Mouse (Mus musculus): ENCODE data around the gene Kdm5b.

- TF ChIP-seq GATA1 (IDR thresholded peaks at IDR 0.05; ENCODE audit: borderline replicate concordance, low read length) = no peak
- TF ChIP-seq CTCF (IDR thresholded peaks at IDR 0.05; ENCODE audit: low read depth, low read length) = no peak
- no peak for TF ChIP-seq TAL1 (conservative IDR thresholded peaks at IDR 0.05; ENCODE audit: low read depth, low read length)
- TF ChIP-seq POLR2AphosphoS5 (IDR thresholded peaks at IDR 0.05; ENCODE audit: insufficient replicate concordance, low read depth, low read length) = no peak
These were observed 8.1 kb upstream of the Kdm5b start for GRCm38 (mm10) chr1:134551869-134552268.

Measured in G1E (cell line).